Mouse (Mus musculus): Measurements from ENCODE around the gene Pdlim5. TPM values are rescaled to one million over a fixed set of nuclear protein-coding genes. Genes with fewer than 3 reads are reported as not detected.
"Not testable (repeated sequence)": the region's sequence is repeated elsewhere in the genome, so short reads cannot be mapped to it uniquely, and the experiment has no call there.

Pdlim5 gene
- polyA plus RNA-seq, 1 experiment from 2014 or later: 24.5 TPM

GRCm38 (mm10) chr3:142212821-142213220 lies 182.7 kb downstream of the Pdlim5 start:
- H3K9ac ChIP-seq (ENCODE audit: low read depth, low read length): no peak overlapping the region
- H3K4me2 ChIP-seq (replicated peaks; ENCODE audit: low read depth): no peak overlapping the region
- no peak for ATAC-seq
- H3K4me1 ChIP-seq (replicated peaks; ENCODE audit: control insufficient read depth, insufficient read depth, low read length): no peaks in the 10 kb centered on the region
- no peak overlapping the region for H3K27ac ChIP-seq (ENCODE audit: low read depth, low read length)
- no peaks in the 10 kb centered on the region for H3K9me3 ChIP-seq (ENCODE audit: control insufficient read depth)
- WGBS: 66% methylated on average over 2 of the region's 2 CpGs
- H3K4me3 ChIP-seq (ENCODE audit: low read depth, low read length): no peak overlapping the region
- no peak for TF ChIP-seq CTCF (IDR thresholded peaks at IDR 0.05; ENCODE audit: low read depth)
- H3K36me3 ChIP-seq (ENCODE audit: control insufficient read depth, insufficient read depth): no peaks in the 10 kb centered on the region
- H3K27me3 ChIP-seq (replicated peaks; ENCODE audit: control insufficient read depth, insufficient read depth, low read length): no peaks in the 10 kb centered on the region

- no peak overlapping the region for H3K4me3 ChIP-seq (ENCODE audit: low read depth, low read length)
- H3K9me3 ChIP-seq (ENCODE audit: control insufficient read depth): no peaks in the 10 kb centered on the region
- no peak overlapping the region for H3K4me2 ChIP-seq (replicated peaks; ENCODE audit: low read depth)
- H3K27me3 ChIP-seq (replicated peaks; ENCODE audit: control insufficient read depth, insufficient read depth, low read length): no peaks in the 10 kb centered on the region
- 76% methylated on average over 3 of the region's 3 CpGs for WGBS
- no peak for TF ChIP-seq CTCF (IDR thresholded peaks at IDR 0.05; ENCODE audit: low read depth)
- H3K9ac ChIP-seq (ENCODE audit: low read depth, low read length): no peak overlapping the region
- no peaks in the 10 kb centered on the region for H3K36me3 ChIP-seq (ENCODE audit: control insufficient read depth, insufficient read depth)
- ATAC-seq: no peak
- H3K27ac ChIP-seq (ENCODE audit: low read depth, low read length): no peak overlapping the region
- H3K4me1 ChIP-seq (replicated peaks; ENCODE audit: control insufficient read depth, insufficient read depth, low read length): no peaks in the 10 kb centered on the region
Measured at GRCm38 (mm10) chr3:142212186-142212585, 183.3 kb downstream of the Pdlim5 start.

- no peaks in the 10 kb centered on the region for H3K27me3 ChIP-seq (replicated peaks; ENCODE audit: control insufficient read depth, insufficient read depth, low read length)
- no peak for ATAC-seq
- H3K9ac ChIP-seq (ENCODE audit: low read depth, low read length): no peak overlapping the region
Measured at GRCm38 (mm10) chr3:142209981-142210380, 185.5 kb downstream of the Pdlim5 start.

GRCm38 (mm10) chr3:142209057-142209456 lies 186.4 kb downstream of the Pdlim5 start:
- Histone ChIP-seq H3K4me3 (ENCODE audit: low read depth, low read length) (no peak overlapping the region), H3K9me3 (ENCODE audit: control insufficient read depth) (no peaks in the 10 kb centered on the region), H3K4me2 (replicated peaks; ENCODE audit: low read depth) (no peak overlapping the region), H3K9ac (ENCODE audit: low read depth, low read length) (no peak overlapping the region), H3K27ac (ENCODE audit: low read depth, low read length) (no peak overlapping the region), H3K36me3 (ENCODE audit: control insufficient read depth, insufficient read depth) (no peaks in the 10 kb centered on the region), H3K27me3 (replicated peaks; ENCODE audit: control insufficient read depth, insufficient read depth, low read length) (no peaks in the 10 kb centered on the region), H3K4me1 (replicated peaks; ENCODE audit: control insufficient read depth, insufficient read depth, low read length) (no peaks in the 10 kb centered on the region)
- WGBS: 90% methylated on average over 11 of the region's 11 CpGs
- no peak for ATAC-seq
- TF ChIP-seq CTCF (IDR thresholded peaks at IDR 0.05; ENCODE audit: low read depth): no peak

More at GRCm38 (mm10) chr3:142209981-142210380, 185.5 kb downstream of the Pdlim5 start:
- Histone ChIP-seq H3K4me2 (replicated peaks; ENCODE audit: low read depth) (no peak overlapping the region), H3K36me3 (ENCODE audit: control insufficient read depth, insufficient read depth) (no peaks in the 10 kb centered on the region), H3K4me3 (ENCODE audit: low read depth, low read length) (no peak overlapping the region), H3K27ac (ENCODE audit: low read depth, low read length) (no peak overlapping the region), H3K4me1 (replicated peaks; ENCODE audit: control insufficient read depth, insufficient read depth, low read length) (no peaks in the 10 kb centered on the region), H3K9me3 (ENCODE audit: control insufficient read depth) (no peaks in the 10 kb centered on the region)
- no peak for TF ChIP-seq CTCF (IDR thresholded peaks at IDR 0.05; ENCODE audit: low read depth)
- 67% methylated on average over 6 of the region's 6 CpGs for WGBS

GRCm38 (mm10) chr3:142207488-142207887 lies 188.0 kb downstream of the Pdlim5 start:
- Histone ChIP-seq H3K9me3 (ENCODE audit: control insufficient read depth) (no peaks in the 10 kb centered on the region), H3K4me3 (ENCODE audit: low read depth, low read length) (no peak overlapping the region), H3K9ac (ENCODE audit: low read depth, low read length) (no peak overlapping the region), H3K36me3 (ENCODE audit: control insufficient read depth, insufficient read depth) (no peaks in the 10 kb centered on the region), H3K27ac (ENCODE audit: low read depth, low read length) (no peak overlapping the region), H3K4me2 (replicated peaks; ENCODE audit: low read depth) (no peak overlapping the region), H3K27me3 (replicated peaks; ENCODE audit: control insufficient read depth, insufficient read depth, low read length) (no peaks in the 10 kb centered on the region), H3K4me1 (replicated peaks; ENCODE audit: control insufficient read depth, insufficient read depth, low read length) (no peaks in the 10 kb centered on the region)
- WGBS: 89% methylated on average over 6 of the region's 6 CpGs
- ATAC-seq: no peak
- no peak for TF ChIP-seq CTCF (IDR thresholded peaks at IDR 0.05; ENCODE audit: low read depth)

GRCm38 (mm10) chr3:142206316-142206715 lies 189.2 kb downstream of the Pdlim5 start:
- no peaks in the 10 kb centered on the region for H3K27me3 ChIP-seq (replicated peaks; ENCODE audit: control insufficient read depth, insufficient read depth, low read length)
- ATAC-seq: no peak
- 76% methylated on average over 3 of the region's 3 CpGs for WGBS
- no peak for TF ChIP-seq CTCF (IDR thresholded peaks at IDR 0.05; ENCODE audit: low read depth)
- no peaks in the 10 kb centered on the region for H3K4me1 ChIP-seq (replicated peaks; ENCODE audit: control insufficient read depth, insufficient read depth, low read length)
- H3K27ac ChIP-seq (ENCODE audit: low read depth, low read length): no peak overlapping the region
- H3K4me3 ChIP-seq (ENCODE audit: low read depth, low read length): no peak overlapping the region
- no peak overlapping the region for H3K9ac ChIP-seq (ENCODE audit: low read depth, low read length)
- H3K9me3 ChIP-seq (ENCODE audit: control insufficient read depth): no peaks in the 10 kb centered on the region
- H3K4me2 ChIP-seq (replicated peaks; ENCODE audit: low read depth): no peak overlapping the region
- H3K36me3 ChIP-seq (ENCODE audit: control insufficient read depth, insufficient read depth): no peaks in the 10 kb centered on the region

- 85% methylated on average over 8 of the region's 8 CpGs for WGBS
- ATAC-seq: no peak
Measured at GRCm38 (mm10) chr3:142196142-142196541, 199.4 kb downstream of the Pdlim5 start.

GRCm38 (mm10) chr3:142191627-142192026 lies 203.9 kb downstream of the Pdlim5 start:
- not testable (repeated sequence) for H3K9ac ChIP-seq (ENCODE audit: low read depth, low read length); H3K27me3 ChIP-seq (replicated peaks; ENCODE audit: control insufficient read depth, insufficient read depth, low read length); H3K36me3 ChIP-seq (ENCODE audit: control insufficient read depth, insufficient read depth); H3K9me3 ChIP-seq (ENCODE audit: control insufficient read depth); H3K4me3 ChIP-seq (ENCODE audit: low read depth, low read length); H3K4me2 ChIP-seq (replicated peaks; ENCODE audit: low read depth); ATAC-seq; H3K4me1 ChIP-seq (replicated peaks; ENCODE audit: control insufficient read depth, insufficient read depth, low read length); H3K27ac ChIP-seq (ENCODE audit: low read depth, low read length)

More at GRCm38 (mm10) chr3:142196142-142196541, 199.4 kb downstream of the Pdlim5 start:
- H3K27ac ChIP-seq (ENCODE audit: low read depth, low read length): no peak overlapping the region
- no peaks in the 10 kb centered on the region for H3K4me1 ChIP-seq (replicated peaks; ENCODE audit: control insufficient read depth, insufficient read depth, low read length)
- no peak overlapping the region for H3K9ac ChIP-seq (ENCODE audit: low read depth, low read length)
- no peaks in the 10 kb centered on the region for H3K27me3 ChIP-seq (replicated peaks; ENCODE audit: control insufficient read depth, insufficient read depth, low read length)
- TF ChIP-seq CTCF (IDR thresholded peaks at IDR 0.05; ENCODE audit: low read depth): peak; percentile 35
- no peak overlapping the region for H3K4me2 ChIP-seq (replicated peaks; ENCODE audit: low read depth)
- no peaks in the 10 kb centered on the region for H3K9me3 ChIP-seq (ENCODE audit: control insufficient read depth)
- H3K36me3 ChIP-seq (ENCODE audit: control insufficient read depth, insufficient read depth): no peaks in the 10 kb centered on the region
- no peak overlapping the region for H3K4me3 ChIP-seq (ENCODE audit: low read depth, low read length)
